Mouse (Mus musculus): ENCODE results near the gene Olfr1084.
"Not testable (repeated sequence)": the region's sequence is repeated elsewhere in the genome, so short reads cannot be mapped to it uniquely, and the experiment has no call there.

The Olfr1084 gene

GRCm38 (mm10) chr2:86639625-86640024 is at the start of gene Olfr1084:
TSS of gene Olfr1084 (minus strand) at chr2:86639725.
- DNase-seq (ENCODE audit: low spot score in 2 of 2): not testable (repeated sequence)

- no peak for DNase-seq (ENCODE audit: low spot score in 2 of 2)
Measured at GRCm38 (mm10) chr2:86679992-86680391, 40.5 kb upstream of the Olfr1084 start, which contains the start of gene Olfr1086. TSS of gene Olfr1086 (minus strand) at chr2:86680092.

- no peak for DNase-seq (ENCODE audit: low spot score in 2 of 2)
Measured at GRCm38 (mm10) chr2:86661919-86662318, 22.4 kb upstream of the Olfr1084 start, which contains the start of gene Olfr1085. TSS of gene Olfr1085 (minus strand) at chr2:86662019.

GRCm38 (mm10) chr2:86598866-86599265 is 40.7 kb downstream of the Olfr1084 start, which contains the start of gene Olfr1082:
TSS of gene Olfr1082 (minus strand) at chr2:86598966.
- not testable (repeated sequence) for DNase-seq (ENCODE audit: low spot score in 2 of 2)
